Mouse (Mus musculus): Measurements from ENCODE around the gene Fbxo22.
A peak's percentile ranks its signal among the peaks of the same experiment; 100 is the strongest.
"Not testable (repeated sequence)": the region's sequence is repeated elsewhere in the genome, so short reads cannot be mapped to it uniquely, and the experiment has no call there.

Fbxo22 gene

DNA sequence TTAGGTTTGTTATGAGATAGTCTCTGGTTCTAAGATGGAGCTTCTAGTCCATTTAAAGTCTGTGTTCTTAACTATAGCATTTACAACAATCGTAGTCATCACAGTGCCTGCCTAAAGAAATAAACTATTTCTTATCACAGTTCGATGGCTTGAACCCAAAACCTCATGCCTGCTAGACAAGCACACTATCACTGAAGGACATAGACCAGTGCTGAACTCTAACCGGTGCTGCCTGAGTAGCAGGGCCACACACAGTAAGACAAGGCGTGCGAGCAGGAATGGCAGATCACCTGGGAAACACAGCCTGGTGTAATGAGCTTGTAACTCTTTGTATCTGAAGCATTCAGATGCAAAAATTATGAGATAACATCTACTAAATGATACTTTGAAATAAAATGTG lies 32.1 kb downstream of the Fbxo22 start:
- DNase-seq, result no peak

DNA sequence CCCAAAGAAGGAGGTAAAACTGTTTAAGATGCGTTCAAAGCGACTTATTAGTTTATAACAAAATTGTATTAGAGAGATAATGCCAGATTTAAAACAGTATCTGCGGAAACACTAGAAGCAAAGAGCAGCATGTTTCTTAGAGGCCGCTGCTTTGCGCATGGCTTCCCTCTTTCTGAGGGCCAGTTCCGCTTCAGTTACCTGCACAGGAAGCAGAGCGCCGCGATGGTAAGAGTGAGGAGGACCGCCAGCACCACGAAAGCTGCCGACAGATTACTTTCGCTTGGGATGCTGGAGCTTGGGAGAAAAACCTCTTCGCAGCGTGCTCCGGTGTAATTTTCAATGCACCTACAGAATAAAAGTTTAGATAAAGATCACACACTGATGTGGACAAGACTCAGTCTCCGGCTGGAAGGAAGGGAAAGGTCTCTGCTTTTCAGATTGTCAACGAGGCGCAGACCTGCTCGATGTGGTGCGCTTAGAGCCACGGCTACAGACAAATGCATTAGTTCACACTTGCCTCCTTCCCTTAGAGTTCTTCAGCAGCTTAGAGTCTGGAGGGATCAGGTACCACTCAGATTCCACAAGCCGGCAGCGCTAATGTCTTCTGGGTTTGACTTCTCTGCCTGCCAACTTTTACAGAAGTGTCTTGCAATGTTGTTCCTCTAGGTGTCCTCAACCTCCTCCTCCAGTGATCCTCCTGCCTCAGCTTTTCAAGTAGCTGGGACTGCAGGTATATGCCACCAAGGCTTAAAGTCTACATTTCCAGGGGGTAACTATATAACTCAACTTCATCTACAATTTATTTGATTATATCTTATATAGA lies 33.3 kb downstream of the Fbxo22 start:
- DNase-seq, result peak in 1 of 2 experiments; percentile 16

GRCm38 (mm10) chr9:55243280-55243679 lies 34.6 kb downstream of the Fbxo22 start:
- DNase-seq, result no peak

GRCm38 (mm10) chr9:55244079-55244478 lies 35.4 kb downstream of the Fbxo22 start:
- DNase-seq, result no peak

GRCm38 (mm10) chr9:55245057-55245750 lies 36.5 kb downstream of the Fbxo22 start:
- not testable (repeated sequence) for DNase-seq

GRCm38 (mm10) chr9:55246440-55246839 lies 37.7 kb downstream of the Fbxo22 start:
- no peak for DNase-seq

GRCm38 (mm10) chr9:55246918-55247317 lies 38.2 kb downstream of the Fbxo22 start:
- DNase-seq, result no peak

GRCm38 (mm10) chr9:55248465-55248864 lies 39.7 kb downstream of the Fbxo22 start:
- DNase-seq, result no peak

GRCm38 (mm10) chr9:55250595-55251247 lies 42.0 kb downstream of the Fbxo22 start:
- DNase-seq, result peak in 1 of 2 experiments; percentile 50

DNA sequence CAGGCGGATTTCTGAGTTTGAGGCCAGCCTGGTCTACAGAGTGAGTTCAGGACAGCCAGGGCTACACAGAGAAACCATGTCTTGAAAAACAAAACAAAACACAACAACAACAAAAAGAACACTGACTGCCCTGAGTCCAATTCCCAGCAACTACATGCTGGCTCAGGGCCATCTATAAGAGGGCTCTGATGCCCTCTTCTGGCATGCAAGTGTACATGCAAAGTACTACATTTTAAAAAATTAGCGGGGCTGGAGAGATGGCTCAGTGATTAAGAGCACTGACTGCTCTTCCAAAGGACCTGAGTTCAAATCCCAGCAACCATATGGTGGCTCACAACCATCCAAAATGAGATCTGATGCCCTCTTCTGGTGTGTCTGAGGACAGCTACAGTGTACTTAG lies 43.4 kb downstream of the Fbxo22 start:
- DNase-seq, result peak in 1 of 2 experiments; percentile 19

GRCm38 (mm10) chr9:55253849-55254248 lies 45.1 kb downstream of the Fbxo22 start:
- DNase-seq, result no peak

DNA sequence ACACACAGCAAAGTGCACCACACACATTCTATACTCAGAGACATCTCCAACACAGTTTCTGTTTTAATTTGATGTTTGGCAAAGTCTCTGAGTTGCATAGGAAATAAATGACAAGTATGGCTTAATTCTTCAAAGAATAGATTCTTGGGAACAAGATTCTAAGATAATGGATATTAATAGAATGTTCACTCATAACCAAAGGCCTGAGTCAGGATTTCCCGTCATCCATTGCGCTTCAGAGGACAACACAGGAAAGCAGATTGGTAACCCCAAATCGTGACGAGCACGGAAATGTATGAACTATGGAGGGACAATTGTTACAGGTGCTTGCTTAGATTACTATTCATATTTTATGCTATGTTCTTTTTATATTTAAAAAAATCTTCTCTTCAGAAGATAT lies 46.3 kb downstream of the Fbxo22 start:
- DNase-seq, result peak in 1 of 2 experiments; percentile 25

DNA sequence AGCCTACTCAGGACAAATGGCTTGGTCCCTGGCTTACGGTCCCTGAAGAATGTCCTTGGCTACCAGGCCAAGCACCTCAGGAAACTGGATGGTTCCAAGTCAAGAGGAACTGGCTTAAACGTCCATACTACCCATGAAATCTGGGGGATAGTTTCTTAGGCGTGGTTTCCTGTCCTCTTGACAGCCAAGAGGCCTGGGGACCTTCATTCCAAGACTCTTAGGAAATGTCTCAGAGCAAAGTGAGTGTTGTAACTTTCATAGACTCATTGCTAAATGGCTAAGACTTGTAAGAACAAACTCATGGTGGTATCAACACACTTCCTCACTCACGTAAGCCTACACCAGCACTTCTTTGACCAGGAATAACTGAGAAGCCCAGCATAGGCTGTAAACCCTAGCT lies 46.9 kb downstream of the Fbxo22 start:
- no peak for DNase-seq

- DNase-seq, result no peak
These were observed 48.4 kb downstream of the Fbxo22 start for GRCm38 (mm10) chr9:55257105-55257504.

GRCm38 (mm10) chr9:55259741-55260140 lies 51.0 kb downstream of the Fbxo22 start:
- no peak for DNase-seq

- no peak for DNase-seq
These were observed 55.9 kb downstream of the Fbxo22 start for GRCm38 (mm10) chr9:55264356-55265302.

DNA sequence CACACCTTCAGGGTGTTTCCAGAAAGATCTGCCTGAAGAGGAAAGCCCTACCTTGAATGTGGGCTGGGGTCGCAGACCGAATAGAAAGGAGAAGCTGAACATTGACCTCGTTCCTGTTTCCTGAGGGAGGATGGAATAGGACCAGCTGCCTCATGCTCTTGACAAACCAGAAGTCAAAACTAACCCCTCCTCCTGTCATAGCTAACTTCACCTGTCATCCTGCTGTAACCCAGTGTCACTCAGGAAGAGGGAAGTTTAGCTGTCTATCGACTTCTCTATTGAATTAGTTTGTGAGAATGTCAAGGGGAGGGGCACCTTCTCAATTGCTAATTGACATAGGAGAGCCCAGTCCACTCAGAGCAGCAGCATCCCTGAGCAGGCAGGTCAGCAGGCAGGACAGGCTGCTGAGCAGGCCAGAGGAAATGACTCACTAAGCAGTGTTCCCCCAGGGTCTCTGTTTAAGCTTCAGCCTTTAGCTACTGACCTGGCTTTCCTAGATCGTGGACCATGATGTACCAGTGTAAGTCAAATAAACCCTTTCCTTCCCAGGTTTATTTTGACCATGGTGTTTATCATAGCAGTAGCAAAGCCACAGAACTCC lies 63.3 kb downstream of the Fbxo22 start:
- DNase-seq, result no peak

GRCm38 (mm10) chr9:55273906-55274305 lies 65.2 kb downstream of the Fbxo22 start:
- DNase-seq, result no peak

Data from kidney, postnatal 25 days (tissue).